Comparison of ENCODE assay signal across 8 mouse cellular contexts in genomic region chr8:84614512-84615223, GRCm38 (mm10). TPM values are rescaled to one million over a fixed set of nuclear protein-coding genes. Genes with fewer than 3 reads are reported as not detected.
DNase-seq lines count a peak whose midpoint lies in the region; ATAC-seq and TF ChIP-seq lines count a peak whose summit lies in the region.

No protein-coding gene starts in this region.

- no peaks in the 10 kb centered on the region for H3K27me3 ChIP-seq in forebrain, postnatal 0 days (ENCODE audit: insufficient read depth, low read length)
- H3K27me3 ChIP-seq in forebrain, embryonic 15.5 days: no peaks in the 10 kb centered on the region
- no peaks in the 10 kb centered on the region for H3K27me3 ChIP-seq in thymus, adult 2 months (ENCODE audit: control insufficient read depth, insufficient read depth, low read length)

- 37% methylated on average over 16 of the region's 16 CpGs for WGBS in forebrain, postnatal 0 days
- 35% methylated on average over 16 of the region's 16 CpGs for WGBS in forebrain, embryonic 15.5 days
- WGBS in thymus, adult 2 months: 31% methylated on average over 16 of the region's 16 CpGs

- peak; percentile 61 for DNase-seq in forebrain, postnatal 0 days
- peak; percentile 39 for DNase-seq in thymus, adult 2 months
- DNase-seq in thymus, postnatal 36 days: no peak
- DNase-seq in natural killer cell, adult 2 months (ENCODE audit: low spot score in 2 of 2): peak; percentile 19 to 28
- no peak for DNase-seq in spleen, adult 18-20 months
- no peak for DNase-seq in gastrocnemius, postnatal 25 days

- no peak for TF ChIP-seq POLR2A in thymus, adult 2 months (IDR thresholded peaks at IDR 0.05; ENCODE audit: control insufficient read depth, extremely low read depth, insufficient read depth, low read length, poor library complexity)

- ATAC-seq in forebrain, postnatal 0 days: 0 out of 2 replicates have a peak, but pooled peaks have one; percentile 11
- ATAC-seq in forebrain, embryonic 15.5 days (replicated peaks): no peak
- ATAC-seq in granulocyte monocyte progenitor cell, adult 5-6 weeks (replicated peaks; ENCODE audit: poor library complexity, severe bottlenecking): peak; percentile 80

- no peak overlapping the region for H3K9ac ChIP-seq in forebrain, postnatal 0 days
- no peak overlapping the region for H3K9ac ChIP-seq in forebrain, embryonic 15.5 days (replicated peaks)

- no peak overlapping the region for H3K4me2 ChIP-seq in forebrain, postnatal 0 days (ENCODE audit: low read depth)
- no peak overlapping the region for H3K4me2 ChIP-seq in forebrain, embryonic 15.5 days (replicated peaks)

- H3K4me3 ChIP-seq in forebrain, postnatal 0 days (ENCODE audit: low read depth, low read length): no peak overlapping the region
- H3K4me3 ChIP-seq in forebrain, embryonic 15.5 days: no peak overlapping the region
- no peak overlapping the region for H3K4me3 ChIP-seq in thymus, adult 2 months (ENCODE audit: control insufficient read depth, insufficient read depth, low read length)

- no peaks in the 10 kb centered on the region for H3K4me1 ChIP-seq in forebrain, postnatal 0 days (ENCODE audit: insufficient read depth)
- peaks cover 4% of the 10 kb centered on the region; the same call in 1 of the 2 replicates for H3K4me1 ChIP-seq in forebrain, embryonic 15.5 days
- peaks cover 2% of the 10 kb centered on the region; the same call in 1 of the 2 replicates for H3K4me1 ChIP-seq in thymus, adult 2 months (replicated peaks; ENCODE audit: control insufficient read depth, insufficient read depth, low read length)

- no peak overlapping the region for H3K27ac ChIP-seq in forebrain, postnatal 0 days (ENCODE audit: low read depth, low read length)
- no peak overlapping the region for H3K27ac ChIP-seq in forebrain, embryonic 15.5 days (replicated peaks)
- H3K27ac ChIP-seq in thymus, adult 2 months (ENCODE audit: control insufficient read depth, insufficient read depth, low read length): no peak overlapping the region

- H3K36me3 ChIP-seq in forebrain, postnatal 0 days (ENCODE audit: insufficient read depth): peaks cover 15% of the 10 kb centered on the region
- no peaks in the 10 kb centered on the region for H3K36me3 ChIP-seq in forebrain, embryonic 15.5 days
- H3K36me3 ChIP-seq in thymus, adult 2 months (ENCODE audit: control insufficient read depth, insufficient read depth, low read length): no peaks in the 10 kb centered on the region

- H3K9me3 ChIP-seq in forebrain, postnatal 0 days (ENCODE audit: low read length): no peaks in the 10 kb centered on the region
- H3K9me3 ChIP-seq in forebrain, embryonic 15.5 days: no peaks in the 10 kb centered on the region

- peak; percentile 60 for TF ChIP-seq CTCF in forebrain, postnatal 0 days (IDR thresholded peaks at IDR 0.05; ENCODE audit: low read depth)
- TF ChIP-seq CTCF in thymus, adult 2 months (IDR thresholded peaks at IDR 0.05; ENCODE audit: borderline replicate concordance, control insufficient read depth, extremely low read depth, insufficient read depth, low read length, poor library complexity): no peak

RNA-seq across cellular contexts. Expression of gene Ier2, which starts 48.0 kb away (rescaled TPM):
- total RNA-seq in forebrain, postnatal 0 days (2014; rRNA removed): 4.8 and 8.5 TPM in 2 replicates
- 19.3 and 22.7 TPM in 2 replicates for polyA plus RNA-seq in forebrain, postnatal 0 days (2015; fragmentation: Nextera tagmentation; extraction: Ambion mirVana)
- 26.0 and 33.4 TPM in 2 replicates for polyA plus RNA-seq in forebrain, embryonic 15.5 days (2015; fragmentation: Nextera tagmentation; extraction: Ambion mirVana)
- polyA plus RNA-seq in thymus, adult 2 months (2012; rRNA removed): 29.2 and 33.7 TPM in 2 replicates
- total RNA-seq in granulocyte monocyte progenitor cell, adult 5-6 weeks (2014; fragmentation: Nextera tagmentation): 33.3 and 44.1 TPM in 2 replicates
- total RNA-seq in granulocyte monocyte progenitor cell, adult 5-6 weeks (2017): 40.7 and 47.6 TPM in 2 replicates
- 1 to 10 TPM; 5.9 to 7.1 TPM for total RNA-seq in gastrocnemius, postnatal 25 days (2021)

Comparison
In these comparisons a context has a peak if more than half of its experiments do, and no peak if none do; other contexts are left out.
1. DNase-seq: peak in forebrain, postnatal 0 days (single experiment), thymus, adult 2 months (single experiment) and natural killer cell, adult 2 months (2 of 2); none in thymus, postnatal 36 days (0 of 2), spleen, adult 18-20 months (0 of 2) and gastrocnemius, postnatal 25 days (single experiment).